Mouse (Mus musculus): ENCODE results near the gene Scg5. TPM values are rescaled to one million over a fixed set of nuclear protein-coding genes. Genes with fewer than 3 reads are reported as not detected.

Gene Scg5
- polyA plus RNA-seq, 1 experiment = 0.79 TPM

- no peaks in the 10 kb centered on the region for H3K27me3 ChIP-seq (ENCODE audit: control insufficient read depth, insufficient read depth, low read length)
- TF ChIP-seq CTCF (IDR thresholded peaks at IDR 0.05; ENCODE audit: extremely low read depth, insufficient read length, insufficient replicate concordance, low read depth, low read length) (no peak), POLR2A (IDR thresholded peaks at IDR 0.05; ENCODE audit: low read depth, low read length) (no peak)
- no peaks in the 10 kb centered on the region for H3K36me3 ChIP-seq (ENCODE audit: control insufficient read depth, insufficient read depth, low read length)
- 73% methylated on average over 10 of the region's 10 CpGs for WGBS
- H3K4me3 ChIP-seq (ENCODE audit: low read depth, low read length) = no peak overlapping the region
- H3K27ac ChIP-seq (ENCODE audit: insufficient read depth, low read depth, low read length) = no peak overlapping the region
- no peaks in the 10 kb centered on the region for H3K4me1 ChIP-seq (ENCODE audit: control insufficient read depth, insufficient read depth, insufficient read length, low read length)
Observed at GRCm38 (mm10) chr2:113806851-113807577, 21.9 kb downstream of the Scg5 start.

DNA sequence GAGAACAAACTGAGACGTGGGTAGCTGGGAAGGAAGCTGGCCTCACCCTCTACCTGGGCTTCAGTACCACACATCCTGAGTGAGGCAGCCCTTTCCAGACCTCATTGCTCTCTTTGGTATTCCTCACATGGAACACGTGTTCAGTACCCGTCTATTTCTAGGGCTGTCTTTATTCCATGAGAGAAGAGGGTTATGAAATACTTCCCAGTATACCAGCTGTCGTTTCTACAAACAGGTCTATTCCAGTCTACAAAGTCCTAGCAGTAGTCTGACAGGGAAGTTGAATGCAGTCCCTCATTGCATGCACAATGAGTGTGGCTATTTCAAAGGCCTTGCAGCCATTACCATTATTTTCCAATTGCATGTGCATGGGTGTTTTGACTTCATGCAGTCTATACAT, 23.2 kb downstream of the Scg5 start:
- Histone ChIP-seq H3K27me3 (ENCODE audit: control insufficient read depth, insufficient read depth, low read length) (no peaks in the 10 kb centered on the region), H3K27ac (ENCODE audit: insufficient read depth, low read depth, low read length) (no peak overlapping the region), H3K36me3 (ENCODE audit: control insufficient read depth, insufficient read depth, low read length) (no peaks in the 10 kb centered on the region), H3K4me3 (ENCODE audit: low read depth, low read length) (no peak overlapping the region), H3K4me1 (ENCODE audit: control insufficient read depth, insufficient read depth, insufficient read length, low read length) (no peaks in the 10 kb centered on the region)
- WGBS = 73% methylated on average over 4 of the region's 4 CpGs
- TF ChIP-seq POLR2A (IDR thresholded peaks at IDR 0.05; ENCODE audit: low read depth, low read length) = no peak
- no peak for TF ChIP-seq CTCF (IDR thresholded peaks at IDR 0.05; ENCODE audit: extremely low read depth, insufficient read length, insufficient replicate concordance, low read depth, low read length)

GRCm38 (mm10) chr2:113803753-113804152, 25.2 kb downstream of the Scg5 start:
- H3K27ac ChIP-seq (ENCODE audit: insufficient read depth, low read depth, low read length) = no peak overlapping the region
- no peaks in the 10 kb centered on the region for H3K4me1 ChIP-seq (ENCODE audit: control insufficient read depth, insufficient read depth, insufficient read length, low read length)
- no peak overlapping the region for H3K4me3 ChIP-seq (ENCODE audit: low read depth, low read length)
- H3K36me3 ChIP-seq (ENCODE audit: control insufficient read depth, insufficient read depth, low read length) = no peaks in the 10 kb centered on the region
- TF ChIP-seq POLR2A (IDR thresholded peaks at IDR 0.05; ENCODE audit: low read depth, low read length) (no peak), CTCF (IDR thresholded peaks at IDR 0.05; ENCODE audit: extremely low read depth, insufficient read length, insufficient replicate concordance, low read depth, low read length) (no peak)
- no peaks in the 10 kb centered on the region for H3K27me3 ChIP-seq (ENCODE audit: control insufficient read depth, insufficient read depth, low read length)
- WGBS = 18% methylated on average over 1 of the region's 1 CpGs

DNA sequence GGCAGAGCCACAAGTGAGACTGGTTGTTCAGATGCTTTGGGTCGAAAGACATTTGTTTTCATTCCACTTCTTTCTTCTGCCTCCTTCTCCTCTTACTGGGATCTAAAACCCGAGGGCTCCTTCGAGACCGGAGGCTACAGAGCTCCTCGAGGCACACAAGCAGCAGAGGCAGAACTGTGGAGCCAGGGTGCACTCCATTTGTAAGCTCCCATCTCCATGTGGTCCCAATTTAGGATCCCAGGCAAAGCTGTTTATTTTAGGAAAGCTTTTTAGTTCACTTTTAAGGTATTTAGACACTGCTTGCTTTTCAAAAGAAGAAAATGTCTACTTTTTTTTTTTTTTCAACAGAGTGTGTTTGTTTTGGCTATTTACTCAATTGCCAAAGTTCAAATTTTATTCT, 28.1 kb downstream of the Scg5 start:
- Histone ChIP-seq H3K27me3 (ENCODE audit: control insufficient read depth, insufficient read depth, low read length) (no peaks in the 10 kb centered on the region), H3K36me3 (ENCODE audit: control insufficient read depth, insufficient read depth, low read length) (no peaks in the 10 kb centered on the region), H3K4me3 (ENCODE audit: low read depth, low read length) (no peak overlapping the region), H3K27ac (ENCODE audit: insufficient read depth, low read depth, low read length) (no peak overlapping the region), H3K4me1 (ENCODE audit: control insufficient read depth, insufficient read depth, insufficient read length, low read length) (no peaks in the 10 kb centered on the region)
- TF ChIP-seq POLR2A (IDR thresholded peaks at IDR 0.05; ENCODE audit: low read depth, low read length) = no peak
- TF ChIP-seq CTCF (IDR thresholded peaks at IDR 0.05; ENCODE audit: extremely low read depth, insufficient read length, insufficient replicate concordance, low read depth, low read length) = no peak
- WGBS = 73% methylated on average over 5 of the region's 5 CpGs

DNA sequence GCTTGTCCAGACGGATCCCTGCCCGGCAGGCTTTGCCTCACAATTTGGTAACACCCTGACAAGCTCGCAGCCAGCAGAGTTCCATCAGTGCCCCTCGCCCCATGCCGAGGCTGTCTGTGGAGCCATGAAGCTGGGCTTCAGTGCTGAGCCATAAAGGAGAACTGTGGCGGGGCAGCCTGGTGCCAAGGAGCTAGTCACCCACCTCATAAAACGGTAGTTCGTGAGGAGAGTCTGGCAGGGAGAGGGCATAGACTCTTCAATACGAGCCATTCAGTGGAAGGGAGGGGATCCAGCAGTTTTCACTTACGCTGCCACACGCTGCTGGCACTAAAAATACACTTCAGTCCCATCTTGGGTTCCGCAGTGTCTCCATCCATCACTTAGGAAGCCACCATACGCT, 30.3 kb downstream of the Scg5 start:
- Histone ChIP-seq H3K27ac (ENCODE audit: insufficient read depth, low read depth, low read length) (no peak overlapping the region), H3K4me3 (ENCODE audit: low read depth, low read length) (no peak overlapping the region), H3K36me3 (ENCODE audit: control insufficient read depth, insufficient read depth, low read length) (no peaks in the 10 kb centered on the region), H3K27me3 (ENCODE audit: control insufficient read depth, insufficient read depth, low read length) (no peaks in the 10 kb centered on the region), H3K4me1 (ENCODE audit: control insufficient read depth, insufficient read depth, insufficient read length, low read length) (no peaks in the 10 kb centered on the region)
- TF ChIP-seq CTCF (IDR thresholded peaks at IDR 0.05; ENCODE audit: extremely low read depth, insufficient read length, insufficient replicate concordance, low read depth, low read length) = no peak
- TF ChIP-seq POLR2A (IDR thresholded peaks at IDR 0.05; ENCODE audit: low read depth, low read length) = no peak
- 79% methylated on average over 13 of the region's 13 CpGs for WGBS

GRCm38 (mm10) chr2:113795186-113795585, 33.7 kb downstream of the Scg5 start:
- H3K27me3 ChIP-seq (ENCODE audit: control insufficient read depth, insufficient read depth, low read length) = no peaks in the 10 kb centered on the region
- no peaks in the 10 kb centered on the region for H3K4me1 ChIP-seq (ENCODE audit: control insufficient read depth, insufficient read depth, insufficient read length, low read length)
- H3K4me3 ChIP-seq (ENCODE audit: low read depth, low read length) = no peak overlapping the region
- 63% methylated on average over 4 of the region's 4 CpGs for WGBS
- TF ChIP-seq CTCF (IDR thresholded peaks at IDR 0.05; ENCODE audit: extremely low read depth, insufficient read length, insufficient replicate concordance, low read depth, low read length) (no peak), POLR2A (IDR thresholded peaks at IDR 0.05; ENCODE audit: low read depth, low read length) (no peak)
- no peak overlapping the region for H3K27ac ChIP-seq (ENCODE audit: insufficient read depth, low read depth, low read length)
- no peaks in the 10 kb centered on the region for H3K36me3 ChIP-seq (ENCODE audit: control insufficient read depth, insufficient read depth, low read length)

DNA sequence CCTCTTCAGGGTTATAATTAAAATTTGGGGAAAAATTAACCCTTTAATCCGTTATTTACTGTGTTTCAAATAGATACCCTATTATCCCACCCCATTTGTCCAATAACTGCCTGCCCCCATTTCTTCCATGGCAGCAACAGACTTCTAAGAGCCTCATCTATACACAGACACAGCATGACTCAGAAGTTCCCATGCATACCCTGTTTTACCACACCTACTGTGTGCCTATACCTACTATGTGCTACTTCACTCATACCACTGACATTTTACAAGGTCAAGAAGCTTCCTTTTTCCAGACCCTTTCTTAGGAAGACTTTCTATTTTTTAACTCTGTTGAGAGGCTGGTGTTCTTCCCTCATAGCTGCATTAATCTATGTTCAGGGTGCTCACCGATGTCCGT, 35.4 kb downstream of the Scg5 start:
- no peak overlapping the region for H3K4me3 ChIP-seq (ENCODE audit: low read depth, low read length)
- no peaks in the 10 kb centered on the region for H3K27me3 ChIP-seq (ENCODE audit: control insufficient read depth, insufficient read depth, low read length)
- H3K36me3 ChIP-seq (ENCODE audit: control insufficient read depth, insufficient read depth, low read length) = no peaks in the 10 kb centered on the region
- 78% methylated on average over 3 of the region's 3 CpGs for WGBS
- TF ChIP-seq POLR2A (IDR thresholded peaks at IDR 0.05; ENCODE audit: low read depth, low read length) (no peak), CTCF (IDR thresholded peaks at IDR 0.05; ENCODE audit: extremely low read depth, insufficient read length, insufficient replicate concordance, low read depth, low read length) (no peak)
- H3K4me1 ChIP-seq (ENCODE audit: control insufficient read depth, insufficient read depth, insufficient read length, low read length) = no peaks in the 10 kb centered on the region
- H3K27ac ChIP-seq (ENCODE audit: insufficient read depth, low read depth, low read length) = no peak overlapping the region

Data from small intestine, adult 2 months (tissue).